Mouse (Mus musculus) induced T-regulatory cell, adult 2 months (primary cell): ENCODE results near the gene Krtcap2.
"Not testable (repeated sequence)": the region's sequence is repeated elsewhere in the genome, so short reads cannot be mapped to it uniquely, and the experiment has no call there.

Experiments
- DNase-seq: peaks from one replicate; pipeline ENCODE4 v3.0.0-alpha.2; 2012; ENCODE audit warnings: low read depth

Krtcap2 gene

GRCm38 (mm10) chr3:89245688-89246171 lies at the start of gene Krtcap2:
Gene Krtcap2, plus strand, starts transcription at chr3:89245966.
- peak; percentile 86 for DNase-seq

GRCm38 (mm10) chr3:89195979-89196877 lies 49.5 kb upstream of the Krtcap2 start:
- peak; percentile 96 for DNase-seq

- DNase-seq, result no peak
Measured at GRCm38 (mm10) chr3:89199839-89200238, 45.9 kb upstream of the Krtcap2 start.

DNA sequence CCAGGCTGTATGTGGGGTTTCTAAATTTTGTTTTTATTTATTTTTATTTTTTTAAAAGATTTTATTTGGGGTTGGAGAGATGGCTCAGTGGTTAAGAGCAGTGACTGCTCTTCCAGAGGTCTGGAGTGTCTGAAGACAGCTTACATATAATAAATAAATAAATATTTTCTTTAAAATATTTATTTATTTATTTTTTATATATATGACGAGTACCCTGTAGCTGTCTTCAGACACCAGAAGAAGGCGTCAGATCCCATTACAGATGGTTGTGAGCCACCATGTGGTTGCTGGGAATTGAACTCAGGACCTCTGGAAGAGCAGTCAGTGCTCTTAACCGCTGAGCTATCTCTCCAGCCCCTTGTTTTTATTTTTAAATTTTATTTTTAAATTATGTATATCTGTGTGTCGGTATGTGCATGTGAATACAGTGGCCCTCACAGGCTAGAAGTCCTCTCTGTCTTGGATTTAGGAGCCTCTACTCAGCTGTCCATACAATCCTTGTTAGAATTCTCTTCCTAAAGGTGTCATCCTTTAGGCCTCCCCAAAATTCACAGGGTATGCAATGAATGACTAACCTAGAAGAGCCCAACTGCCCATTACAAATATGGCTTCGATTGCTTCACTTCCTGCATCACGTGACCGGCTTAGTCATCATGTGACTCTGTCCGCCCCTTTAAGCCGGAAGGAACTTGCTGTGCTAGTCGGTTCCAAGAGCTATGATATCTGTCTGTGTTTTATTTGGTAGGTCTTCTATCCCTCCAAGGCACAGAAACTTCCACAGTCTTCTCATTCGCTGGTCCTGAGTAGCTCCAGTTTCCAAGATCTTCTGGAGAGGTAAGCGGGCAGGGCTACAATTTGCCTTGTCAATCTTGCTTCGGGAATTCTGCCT lies 43.3 kb upstream of the Krtcap2 start, which contains the start of gene Gba:
Gene Gba, plus strand, starts transcription at position 676 of the 889 bp plus-strand sequence.
- peak; percentile 98 for DNase-seq

- peak; percentile 33 for DNase-seq
Measured at GRCm38 (mm10) chr3:89203142-89203514, 42.6 kb upstream of the Krtcap2 start.

- DNase-seq, result no peak
Measured at GRCm38 (mm10) chr3:89206079-89206478, 39.7 kb upstream of the Krtcap2 start.

GRCm38 (mm10) chr3:89206695-89207094 lies 39.1 kb upstream of the Krtcap2 start:
- no peak for DNase-seq

GRCm38 (mm10) chr3:89208075-89208657 lies 37.6 kb upstream of the Krtcap2 start:
- no peak for DNase-seq

DNA sequence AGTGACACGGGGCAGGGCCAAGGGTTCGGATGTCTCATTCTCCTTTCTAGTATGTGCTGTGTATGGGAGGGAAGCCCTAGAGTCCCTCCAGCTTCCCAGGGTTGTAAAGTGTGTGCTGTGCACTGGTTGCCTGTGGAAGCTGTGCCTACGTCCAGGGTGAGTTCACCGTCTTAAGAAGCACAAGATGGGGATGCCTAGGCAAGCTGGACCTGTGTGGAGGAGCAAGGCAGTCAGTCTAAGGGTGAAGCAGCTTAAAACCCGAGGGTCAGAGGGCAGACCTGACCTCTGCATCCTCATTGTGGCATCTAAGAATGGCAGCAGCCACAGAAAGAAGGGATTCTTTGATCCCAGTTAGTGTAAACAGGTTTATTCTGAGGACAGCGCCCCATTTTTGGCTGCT lies 37.0 kb upstream of the Krtcap2 start:
- no peak for DNase-seq

DNA sequence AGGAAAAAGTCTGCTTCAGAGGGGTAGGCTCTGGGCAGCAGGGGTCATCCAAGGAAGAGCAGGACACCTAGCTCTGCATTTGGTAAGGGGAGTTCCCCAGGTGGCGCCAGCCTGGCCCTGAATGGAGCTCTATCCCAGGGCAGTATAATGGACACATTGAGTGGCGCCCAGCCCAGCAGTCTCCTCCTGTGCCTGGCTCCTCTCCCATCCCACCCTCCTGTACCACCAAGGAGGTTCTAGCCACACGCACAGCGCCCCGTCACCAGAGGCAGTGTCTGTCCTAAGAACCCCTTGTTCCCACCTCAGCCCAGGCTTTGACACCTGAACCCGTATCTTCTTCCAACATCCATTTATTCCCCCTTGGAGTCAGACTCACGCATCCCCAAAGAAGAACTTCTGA lies 36.0 kb upstream of the Krtcap2 start:
- DNase-seq, result no peak

- no peak for DNase-seq
Measured at GRCm38 (mm10) chr3:89210162-89210561, 35.6 kb upstream of the Krtcap2 start.

- no peak for DNase-seq
Measured at GRCm38 (mm10) chr3:89210731-89211130, 35.0 kb upstream of the Krtcap2 start.

GRCm38 (mm10) chr3:89213803-89214530 lies 31.8 kb upstream of the Krtcap2 start:
- peak; percentile 97 for DNase-seq

GRCm38 (mm10) chr3:89214681-89215411 lies 30.9 kb upstream of the Krtcap2 start, which contains the start of gene Thbs3:
Gene Thbs3, plus strand, starts transcription at chr3:89215180.
- peak; percentile 85 for DNase-seq

- DNase-seq, result peak; percentile 96
Measured at GRCm38 (mm10) chr3:89215853-89216252, 29.9 kb upstream of the Krtcap2 start.

GRCm38 (mm10) chr3:89216407-89216806 lies 29.4 kb upstream of the Krtcap2 start:
- not testable (repeated sequence) for DNase-seq

DNA sequence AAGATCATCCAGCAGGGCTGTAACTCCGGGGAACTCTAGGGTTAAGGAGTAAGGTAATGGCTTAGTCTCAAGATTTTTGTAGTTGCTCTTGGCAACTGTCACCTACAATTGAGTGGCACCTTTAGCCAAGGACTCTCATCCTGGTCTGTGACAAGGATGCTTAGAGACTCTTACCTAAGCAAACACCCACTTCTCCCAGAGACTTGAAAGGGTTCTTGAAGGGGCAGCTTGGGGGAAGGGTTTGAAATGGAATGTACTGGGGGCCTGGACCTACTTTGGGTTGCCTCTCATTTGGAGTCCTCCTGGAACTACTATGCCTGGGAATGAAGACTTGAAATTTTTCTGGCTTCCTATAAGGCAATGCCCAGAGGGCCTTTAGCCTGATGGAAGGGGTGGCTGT lies 27.5 kb upstream of the Krtcap2 start:
- no peak for DNase-seq

DNA sequence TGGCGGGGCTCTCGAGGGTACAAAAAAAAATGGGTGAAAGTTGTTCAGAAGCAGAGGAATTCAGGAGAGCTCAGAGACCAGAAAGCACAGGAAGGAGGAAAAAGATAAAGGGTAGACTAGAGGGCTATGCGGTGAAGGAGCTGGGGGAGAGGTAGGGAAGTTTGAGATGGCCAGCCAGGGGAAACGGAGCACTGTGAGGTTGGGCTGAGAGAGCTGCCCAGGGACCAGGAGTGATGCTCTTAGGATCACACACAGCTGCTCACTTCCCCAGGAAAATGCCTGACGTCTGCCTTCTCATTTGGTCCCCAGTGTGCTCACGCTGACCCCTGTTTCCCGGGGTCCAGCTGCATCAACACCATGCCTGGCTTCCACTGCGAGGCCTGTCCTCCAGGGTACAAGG lies 26.2 kb upstream of the Krtcap2 start:
- DNase-seq, result no peak

DNA sequence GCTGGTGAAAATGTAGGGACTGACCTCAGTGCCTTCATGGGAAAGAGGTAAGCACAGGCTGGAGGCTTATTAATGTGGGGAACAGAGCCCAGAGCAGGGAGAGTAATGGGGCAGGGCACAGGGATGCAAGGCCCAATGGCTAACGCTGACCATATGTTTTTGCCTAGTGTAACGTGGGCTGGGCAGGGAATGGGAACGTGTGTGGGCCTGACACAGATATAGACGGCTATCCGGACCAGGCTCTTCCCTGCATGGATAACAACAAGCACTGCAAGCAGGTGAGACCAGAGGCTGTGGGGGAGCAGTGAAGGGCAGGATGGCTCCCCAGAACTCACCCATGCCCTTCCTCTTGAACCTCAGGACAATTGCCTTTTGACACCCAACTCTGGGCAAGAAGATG lies 24.6 kb upstream of the Krtcap2 start:
- DNase-seq, result no peak

GRCm38 (mm10) chr3:89224796-89225195 lies 21.0 kb upstream of the Krtcap2 start:
- no peak for DNase-seq
